Mouse (Mus musculus): Measurements from ENCODE around the gene Abhd2.

DNA sequence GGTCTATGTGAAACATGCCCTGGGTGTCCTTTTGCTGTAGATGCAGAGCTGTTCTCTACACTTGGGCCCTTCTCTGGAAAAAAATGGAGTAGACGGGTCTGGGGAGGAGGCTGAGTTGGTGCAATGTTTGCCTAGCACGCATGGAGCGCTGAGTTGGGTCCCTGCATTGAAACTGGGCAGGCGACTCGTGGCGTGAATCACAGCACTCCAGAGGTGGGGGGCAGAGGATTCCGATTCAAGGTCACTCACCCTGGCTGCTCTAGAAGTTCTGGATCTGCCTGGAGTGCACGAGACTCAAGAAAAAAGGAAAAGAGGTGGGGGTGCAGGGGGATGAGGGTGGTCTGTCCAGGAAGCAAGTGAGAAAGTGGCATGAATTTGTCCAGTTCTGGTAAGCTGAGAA lies 14.9 kb downstream of the Abhd2 start:
- TF ChIP-seq CTCF (IDR thresholded peaks at IDR 0.05; ENCODE audit: borderline replicate concordance, insufficient read depth, low read length) (no peak), POLR2A (IDR thresholded peaks at IDR 0.05; ENCODE audit: low read depth, low read length) (no peak)
